Mouse (Mus musculus) skeletal muscle tissue, adult 2 months (tissue): ENCODE measurements at regions not wholly inside any gene's neighbourhood (a gene's known extent, or its start where the extent isn't known, plus 50 kb on each side); places are given as distances from the start of the nearest gene placed in this dataset.

ENCODE experiments used
- DNase-seq: peaks from one replicate; pipeline ENCODE4 v3.0.0-alpha.2; 2012; ENCODE audit warnings: low read depth, low spot score

DNA sequence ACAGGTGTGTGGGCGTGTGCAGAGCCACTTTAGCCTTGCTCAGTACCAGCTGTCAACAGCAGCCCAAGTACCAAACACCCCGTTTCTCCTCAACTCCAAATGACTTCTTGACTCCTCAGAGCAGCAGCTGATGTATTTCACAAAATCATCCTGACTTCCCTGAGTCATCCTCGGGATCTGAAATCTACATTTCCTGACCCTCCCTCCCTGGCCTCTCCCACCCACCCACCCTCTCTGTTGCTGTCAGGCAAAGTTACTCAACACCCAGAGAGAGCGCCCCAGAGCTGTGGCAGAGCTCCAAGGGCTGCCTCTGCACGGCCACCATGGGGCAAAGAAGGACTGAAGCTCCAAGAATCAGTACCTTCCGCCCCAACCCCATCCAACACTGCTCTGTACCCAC is 83.5 kb upstream of the Cyp1b1 start:
- DNase-seq = no peak

DNA sequence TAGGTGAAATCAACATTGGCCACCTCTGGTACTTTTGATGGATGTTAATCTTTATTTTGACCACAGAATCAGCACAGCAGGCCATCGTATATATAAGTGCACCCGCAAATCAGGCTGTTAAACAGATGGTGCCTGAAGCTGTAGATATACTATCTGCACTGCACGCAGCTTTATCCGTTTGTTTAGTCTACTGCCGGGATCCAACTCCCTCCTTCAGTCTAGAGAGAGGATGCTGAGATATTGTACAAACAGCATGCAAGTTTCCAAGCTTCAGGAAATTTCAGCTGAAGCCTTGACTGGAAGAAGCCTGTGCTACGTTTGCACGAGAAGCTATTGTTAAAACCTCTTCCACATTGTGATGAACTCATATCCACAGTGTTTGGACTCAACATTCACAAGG is 75.3 kb upstream of the Cyp1b1 start:
- DNase-seq = no peak

DNA sequence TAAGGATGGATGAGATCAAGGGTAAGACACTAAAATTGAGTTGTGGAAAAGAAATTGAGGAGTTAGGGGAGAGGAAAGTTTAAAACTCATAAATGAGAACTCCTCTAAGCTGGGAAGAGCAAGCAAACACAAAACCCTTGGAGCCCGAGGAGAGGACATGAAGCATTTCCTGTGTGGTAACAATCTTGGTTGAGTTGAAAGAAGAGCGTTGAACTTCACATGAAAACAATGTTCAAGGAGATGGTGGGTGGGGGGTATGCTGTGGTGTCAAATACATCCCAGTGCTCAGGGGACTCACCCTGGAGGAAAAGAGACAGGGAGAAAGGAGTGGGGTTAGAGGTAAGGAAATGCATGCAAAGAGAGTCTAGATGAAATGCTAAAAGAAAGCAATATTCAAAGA is 72.3 kb upstream of the Cyp1b1 start:
- no peak for DNase-seq

DNA sequence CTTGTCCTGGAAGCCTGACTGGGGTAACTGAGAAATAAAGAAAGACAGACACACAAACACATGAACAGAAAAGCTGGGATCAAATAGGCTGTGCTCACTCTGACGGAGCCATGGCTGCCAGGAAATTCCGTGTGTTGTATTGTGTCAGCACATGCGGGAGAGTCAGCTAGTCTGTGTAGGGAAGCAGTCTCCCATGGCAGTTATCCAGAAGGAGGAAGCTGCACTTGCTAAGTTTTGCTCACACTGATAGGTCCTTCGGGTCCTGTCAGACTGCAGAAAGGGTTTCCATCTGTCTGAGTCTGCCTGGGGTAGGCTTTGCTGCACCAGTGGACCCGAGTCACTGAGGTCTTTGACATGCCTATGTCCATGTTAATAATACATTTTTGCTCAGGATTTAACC is 71.8 kb upstream of the Cyp1b1 start:
- DNase-seq = peak; percentile 44

DNA sequence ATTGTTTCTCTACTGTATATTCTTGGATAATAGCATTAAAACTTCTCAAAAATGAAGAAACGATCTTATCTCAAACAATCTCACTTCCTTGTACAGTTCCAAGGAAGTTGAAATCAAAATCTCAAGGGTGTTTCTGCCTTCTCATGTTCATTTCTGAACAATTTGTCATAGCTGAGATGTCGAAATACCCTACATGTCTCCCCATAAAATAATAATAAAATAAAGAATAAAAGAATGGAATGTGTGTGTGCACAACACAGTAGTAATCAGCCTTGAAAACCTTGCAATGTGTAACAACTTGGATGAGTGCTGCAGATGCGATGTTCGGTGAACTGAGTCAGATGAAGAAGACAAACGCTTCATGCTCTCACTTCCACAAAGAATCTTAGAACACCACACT is 71.4 kb upstream of the Cyp1b1 start:
- peak; percentile 8 for DNase-seq

DNA sequence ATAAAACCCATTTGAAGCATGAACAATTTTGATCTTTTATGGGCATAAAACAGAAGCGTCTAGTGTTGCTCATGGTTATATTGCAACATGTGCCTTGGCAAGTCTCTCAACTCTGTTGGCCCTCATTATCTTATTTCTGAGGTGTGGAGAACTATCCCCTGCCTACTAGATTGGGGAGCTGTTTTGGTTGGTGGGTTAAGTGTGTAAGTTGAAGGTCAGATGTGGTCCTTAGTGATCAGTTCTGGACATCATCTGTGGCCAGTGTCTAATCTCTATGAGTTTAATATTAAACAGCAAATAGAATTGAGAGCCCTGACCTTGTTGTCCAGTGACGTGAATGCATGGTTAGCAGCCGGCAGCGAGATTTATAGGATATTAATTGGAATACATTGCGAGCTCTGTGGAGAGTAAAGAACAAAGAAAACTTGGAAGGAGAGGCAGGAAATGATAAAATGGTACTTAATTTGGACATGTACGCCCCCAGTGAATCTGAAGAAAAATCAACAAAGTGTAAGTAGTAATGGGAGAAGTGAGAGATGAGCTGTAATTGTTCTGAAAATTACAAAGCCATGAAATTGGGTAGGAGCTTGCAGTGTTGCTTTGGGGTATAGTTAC is 69.5 kb upstream of the Cyp1b1 start:
- no peak for DNase-seq

DNA sequence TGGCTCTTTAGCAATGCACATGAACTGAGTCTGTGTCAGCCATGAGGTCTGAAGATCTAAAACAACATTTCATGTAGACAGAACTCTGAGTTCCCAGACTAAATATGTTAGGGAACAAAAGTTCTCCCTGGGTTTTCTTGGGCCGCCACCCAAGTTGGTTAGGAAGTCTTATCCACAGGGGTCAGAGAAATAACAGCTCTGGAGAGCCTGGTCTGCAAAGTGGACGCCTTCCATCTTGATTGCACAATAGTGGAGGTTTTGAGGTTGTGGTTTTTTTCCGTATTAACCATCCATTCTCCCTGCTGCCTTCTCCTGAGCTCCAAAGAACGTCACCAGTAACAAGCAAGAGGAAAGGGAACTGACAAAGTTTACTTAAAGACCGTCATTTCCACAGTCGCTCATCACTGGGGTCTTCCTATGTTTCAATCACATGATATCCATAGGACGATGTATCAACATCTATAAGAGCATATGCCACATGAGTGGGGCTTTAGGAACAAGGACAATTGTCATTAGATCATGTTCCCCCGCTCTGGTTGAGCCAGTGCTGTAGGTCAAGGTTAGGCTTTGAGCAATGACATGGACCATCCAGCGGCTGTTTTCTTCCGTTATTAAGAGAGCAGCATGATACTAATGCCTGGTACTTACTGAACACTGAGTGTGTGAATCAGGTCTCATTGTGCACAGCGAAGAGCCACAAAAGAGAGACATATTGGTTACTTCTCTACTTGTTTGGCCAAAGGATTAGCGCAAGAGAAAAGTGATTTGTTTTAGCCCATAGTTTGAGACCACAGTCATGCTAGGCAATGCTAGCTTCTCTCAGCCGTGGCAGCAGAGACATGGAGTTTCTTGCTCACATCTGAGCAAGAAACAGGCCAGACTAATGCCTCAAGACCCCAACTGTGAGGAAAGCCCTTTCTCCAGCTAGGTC is 67.1 kb upstream of the Cyp1b1 start:
- peak; percentile 71 for DNase-seq

DNA sequence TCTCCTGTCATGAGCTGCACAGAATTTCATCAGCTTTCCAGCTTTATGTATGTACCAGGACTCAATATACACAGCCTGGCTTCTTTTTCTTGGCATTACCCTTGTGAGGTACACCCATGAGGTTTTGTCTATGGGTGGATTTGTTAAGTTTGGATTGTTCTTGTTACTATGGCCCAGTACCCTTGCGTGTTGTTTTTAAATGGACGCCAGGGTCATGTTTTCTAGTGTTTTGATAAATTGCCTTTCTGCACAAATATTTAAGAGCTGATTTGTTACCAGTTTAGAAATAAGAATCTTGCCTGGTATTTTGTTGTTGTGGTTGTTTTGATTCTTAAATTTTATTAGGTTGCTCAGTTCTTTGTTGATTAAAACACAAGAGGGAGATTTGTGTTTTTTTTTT is 66.4 kb upstream of the Cyp1b1 start:
- DNase-seq = no peak

DNA sequence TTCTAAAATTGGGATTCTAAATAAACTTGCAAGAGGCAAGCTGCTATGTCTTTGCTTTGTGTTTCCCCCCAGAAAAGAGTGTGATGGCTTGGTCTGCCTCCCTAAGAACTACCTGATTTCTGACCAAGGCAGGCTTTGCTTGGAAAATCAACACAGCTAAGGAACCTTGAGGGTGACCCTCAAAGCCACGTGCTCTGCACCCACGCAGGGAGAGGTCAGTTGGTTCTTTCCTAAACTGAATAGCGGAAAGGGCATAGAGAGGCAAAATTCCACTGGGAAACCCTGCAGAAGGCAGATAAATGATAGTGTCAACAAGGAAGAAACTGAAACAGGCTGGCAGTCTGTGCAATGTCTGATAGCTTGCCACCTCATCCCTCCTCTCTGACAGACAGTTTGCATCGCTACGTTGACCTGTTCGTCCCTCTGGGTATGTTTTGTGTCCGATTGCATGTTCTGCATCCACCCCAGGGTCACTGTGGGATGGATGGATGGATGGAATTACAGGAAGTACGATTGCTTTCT is 63.1 kb upstream of the Cyp1b1 start:
- DNase-seq = no peak

DNA sequence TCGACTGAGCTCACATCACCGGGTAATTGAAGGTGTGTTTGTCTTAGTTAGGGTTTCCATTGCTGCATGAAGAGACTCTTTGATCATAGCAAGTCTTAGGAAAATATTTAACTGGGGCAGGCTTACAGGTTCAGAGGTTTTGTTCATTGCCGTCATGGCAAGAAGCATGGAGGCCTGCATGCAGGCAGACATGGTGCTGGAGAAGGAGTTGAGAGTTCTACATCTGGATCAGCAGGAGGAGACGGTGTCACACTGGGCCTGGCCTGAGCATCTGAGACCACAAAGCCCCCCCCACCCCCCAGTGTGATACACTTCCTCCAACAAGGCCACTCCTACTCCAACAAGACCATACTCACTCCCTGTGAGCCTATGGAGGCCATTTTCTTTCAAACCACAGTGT is 61.3 kb upstream of the Cyp1b1 start:
- no peak for DNase-seq

DNA sequence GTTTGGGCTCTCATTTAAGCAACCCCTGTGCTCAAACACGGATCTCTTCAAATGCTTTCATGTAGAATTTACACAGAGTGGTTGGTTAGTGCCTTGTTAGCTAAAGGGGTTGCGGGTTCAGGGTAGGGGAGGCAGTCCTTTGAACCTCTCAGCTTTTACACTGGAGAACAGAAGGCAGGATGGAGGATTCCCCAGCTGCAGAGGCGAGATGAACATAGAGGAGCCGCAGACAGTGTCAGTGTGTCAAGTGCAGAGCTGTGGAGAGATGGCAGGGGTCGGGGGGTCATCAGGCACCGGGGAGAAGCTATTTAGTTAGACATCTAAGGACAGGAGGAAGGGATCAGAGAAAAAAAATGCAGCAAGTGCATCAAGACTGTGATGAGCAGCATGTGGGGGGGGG is 60.4 kb upstream of the Cyp1b1 start:
- no peak for DNase-seq

DNA sequence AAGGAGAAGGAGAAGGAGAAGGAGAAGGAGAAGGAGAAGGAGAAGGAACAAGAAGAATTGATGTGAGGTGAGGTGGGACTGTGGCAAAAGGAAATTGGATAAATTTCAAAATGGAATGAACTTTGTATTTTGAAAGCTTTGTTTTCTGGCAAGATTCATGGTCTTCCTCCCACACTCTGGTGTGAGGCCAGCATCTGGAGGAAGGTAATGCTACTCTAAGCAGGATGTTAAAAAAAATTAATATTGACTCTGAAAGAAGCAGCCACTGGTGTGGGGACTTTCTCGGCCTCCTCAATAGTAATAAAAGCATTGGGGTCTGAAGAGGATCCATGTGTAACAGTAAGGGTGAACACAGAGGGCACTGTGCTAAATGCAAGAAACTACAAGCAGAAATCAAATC is 59.4 kb upstream of the Cyp1b1 start:
- DNase-seq = no peak

DNA sequence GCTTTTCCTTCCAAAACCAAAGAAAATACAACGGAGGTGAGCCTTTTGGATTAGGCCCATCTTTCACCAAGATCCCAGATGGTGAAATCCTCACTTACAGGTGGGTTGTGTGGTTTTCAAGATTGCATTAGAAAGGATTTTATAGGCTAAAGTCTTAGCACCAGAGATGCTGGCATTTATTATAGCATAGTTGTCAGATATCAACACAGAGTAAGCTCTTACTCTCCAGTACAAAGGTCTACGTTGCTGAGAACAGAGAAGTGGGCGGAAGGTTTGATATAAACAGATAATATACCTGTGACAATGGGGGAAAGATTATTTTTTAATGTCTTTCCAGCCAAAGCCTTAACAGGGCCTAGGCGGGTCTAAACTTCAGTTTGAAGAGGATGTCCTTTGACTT is 57.4 kb upstream of the Cyp1b1 start:
- no peak for DNase-seq

DNA sequence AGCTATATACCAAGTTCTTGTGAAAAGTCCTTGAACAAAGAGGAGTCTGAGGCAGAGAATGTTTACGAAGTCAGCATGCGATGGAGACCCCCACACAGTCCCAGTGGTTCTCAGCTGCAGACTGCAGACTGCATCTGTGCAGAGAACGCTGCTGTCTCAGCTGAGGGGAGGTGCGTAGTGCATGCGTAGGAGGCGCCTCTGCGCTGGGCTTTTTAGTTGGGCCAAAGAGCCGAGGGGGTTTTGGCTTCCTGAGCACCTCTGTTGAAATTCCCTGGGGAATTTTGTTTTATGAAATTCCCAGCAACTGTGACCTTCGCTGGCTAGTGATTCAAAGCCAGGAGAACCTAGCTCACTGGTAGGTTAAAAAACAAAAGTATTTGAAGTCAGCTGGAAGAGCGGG is 56.9 kb upstream of the Cyp1b1 start:
- DNase-seq = no peak

DNA sequence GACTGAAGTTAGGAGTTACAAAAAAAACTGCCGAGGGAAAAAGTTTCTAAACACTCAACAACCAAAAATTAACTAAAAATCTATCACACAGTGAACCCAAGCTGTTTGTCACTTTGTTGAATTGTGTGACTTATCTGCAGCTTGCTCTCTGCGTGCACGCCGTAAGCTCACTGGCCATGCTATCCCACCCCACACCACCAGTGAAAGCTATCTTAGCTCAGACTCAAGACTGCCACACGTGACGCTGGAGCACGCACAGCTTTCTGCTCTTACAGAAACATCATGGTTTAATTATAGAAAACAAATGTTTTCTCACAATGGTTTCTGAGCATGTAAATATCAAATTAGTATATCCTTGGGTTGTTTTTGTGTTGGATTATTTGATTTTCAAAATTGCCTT is 56.0 kb upstream of the Cyp1b1 start:
- DNase-seq = no peak

DNA sequence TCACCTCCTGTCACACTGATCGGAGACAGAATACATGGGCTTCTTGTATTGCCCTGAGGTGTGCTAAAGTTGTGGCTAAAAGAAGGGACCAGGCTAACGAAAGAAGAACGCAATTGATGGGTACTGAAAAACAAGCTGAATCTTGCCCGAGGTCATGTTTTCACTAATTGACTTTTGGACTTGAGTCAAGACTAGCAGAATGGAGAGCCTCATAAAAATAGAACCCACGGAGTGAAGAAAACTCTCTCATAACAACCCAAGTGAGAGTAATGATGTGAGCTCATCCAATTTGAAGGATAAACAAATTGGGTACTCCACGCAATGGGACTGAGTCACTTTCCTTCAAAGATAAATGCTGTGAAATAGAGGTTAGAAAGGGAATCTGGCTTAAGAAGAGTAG is 55.0 kb upstream of the Cyp1b1 start:
- no peak for DNase-seq

DNA sequence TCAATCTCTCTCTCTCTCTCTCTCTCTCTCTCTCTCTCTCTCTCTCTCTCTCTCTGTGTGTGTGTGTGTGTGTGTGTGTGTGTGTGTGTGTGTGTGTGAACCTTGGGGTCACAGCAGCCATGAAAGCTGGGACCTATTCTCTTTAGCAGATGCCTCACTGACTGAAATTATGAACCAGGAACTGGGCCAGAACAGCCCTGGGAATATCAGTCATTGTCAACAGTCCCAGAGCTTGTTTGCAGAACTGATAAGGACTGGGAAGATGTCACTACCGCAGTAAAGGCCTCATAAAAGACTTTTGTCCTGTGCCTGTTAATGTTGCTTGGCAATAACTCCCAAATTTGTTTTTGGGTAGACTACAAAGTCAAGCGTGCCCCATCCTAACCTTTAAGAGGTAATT is 53.2 kb upstream of the Cyp1b1 start:
- DNase-seq = no peak

DNA sequence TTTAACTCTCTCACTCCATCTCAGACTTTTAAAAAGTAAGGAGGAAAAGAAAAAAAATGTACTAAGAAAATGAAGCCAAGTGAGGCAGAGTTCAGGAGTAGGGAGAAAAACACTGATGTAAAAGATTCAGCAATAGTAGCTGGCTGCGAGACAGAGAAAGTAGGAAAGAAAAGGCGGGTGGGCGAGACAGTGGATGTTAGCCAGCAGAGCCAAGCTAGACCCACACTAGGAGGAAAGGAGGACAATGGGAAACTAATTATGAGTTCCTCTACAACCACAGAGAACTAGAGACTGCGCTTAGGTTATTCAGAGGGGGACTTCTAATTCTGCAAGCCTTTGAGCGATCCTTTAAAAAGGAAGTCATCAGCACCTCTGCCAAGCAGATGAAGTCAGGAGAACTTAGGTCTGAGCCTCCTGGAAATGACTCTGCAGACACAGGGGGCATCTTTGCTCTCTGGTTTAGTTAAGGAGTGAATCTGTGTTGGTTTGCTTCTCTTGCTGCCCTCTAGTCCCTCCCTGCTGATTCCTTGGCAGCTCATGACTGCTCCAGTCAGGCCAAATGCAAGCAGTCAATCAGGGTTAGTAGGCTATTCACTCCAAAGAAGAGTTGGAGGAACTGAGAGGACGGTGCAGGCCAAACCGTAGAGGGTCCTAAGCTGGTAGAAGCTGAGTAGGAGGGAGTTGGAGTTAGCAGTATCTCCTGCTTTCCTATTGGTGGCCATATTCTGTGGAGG is 50.4 kb upstream of the Cyp1b1 start:
- no peak for DNase-seq
